Mouse (Mus musculus) thymus, postnatal 25 days (tissue): Measurements from ENCODE around the gene Vps8.

Experiments used
- DNase-seq: peaks from one replicate; pipeline ENCODE4 v3.0.0; 2022

The Vps8 gene

GRCm38 (mm10) chr16:21483803-21484202 lies 60.9 kb downstream of the Vps8 start:
- DNase-seq, result no peak

- no peak for DNase-seq
Measured at GRCm38 (mm10) chr16:21485716-21486115, 62.8 kb downstream of the Vps8 start.

GRCm38 (mm10) chr16:21488413-21488812 lies 65.5 kb downstream of the Vps8 start:
- peak; percentile 28 for DNase-seq

- no peak for DNase-seq
Measured at GRCm38 (mm10) chr16:21492346-21492745, 69.4 kb downstream of the Vps8 start.

- no peak for DNase-seq
Measured at GRCm38 (mm10) chr16:21492894-21493293, 70.0 kb downstream of the Vps8 start.

- no peak for DNase-seq
Measured at GRCm38 (mm10) chr16:21494681-21495080, 71.8 kb downstream of the Vps8 start.

GRCm38 (mm10) chr16:21496799-21497198 lies 73.9 kb downstream of the Vps8 start:
- no peak for DNase-seq

GRCm38 (mm10) chr16:21497627-21498026 lies 74.7 kb downstream of the Vps8 start:
- no peak for DNase-seq

- DNase-seq, result no peak
Measured at GRCm38 (mm10) chr16:21498984-21499383, 76.1 kb downstream of the Vps8 start.

GRCm38 (mm10) chr16:21499656-21500055 lies 76.7 kb downstream of the Vps8 start:
- DNase-seq, result no peak

- no peak for DNase-seq
Measured at GRCm38 (mm10) chr16:21518833-21519232, 95.9 kb downstream of the Vps8 start.

GRCm38 (mm10) chr16:21519785-21520184 lies 96.9 kb downstream of the Vps8 start:
- DNase-seq, result no peak

- DNase-seq, result no peak
Measured at GRCm38 (mm10) chr16:21523738-21524137, 100.8 kb downstream of the Vps8 start.

GRCm38 (mm10) chr16:21525376-21525775 lies 102.5 kb downstream of the Vps8 start:
- DNase-seq, result no peak

- DNase-seq, result no peak
Measured at GRCm38 (mm10) chr16:21527271-21528007, 104.5 kb downstream of the Vps8 start.

GRCm38 (mm10) chr16:21533503-21533902 lies 110.6 kb downstream of the Vps8 start:
- no peak for DNase-seq

- DNase-seq, result no peak
Measured at GRCm38 (mm10) chr16:21536240-21537005, 113.5 kb downstream of the Vps8 start.

GRCm38 (mm10) chr16:21537312-21537711 lies 114.4 kb downstream of the Vps8 start:
- no peak for DNase-seq

- DNase-seq, result no peak
Measured at GRCm38 (mm10) chr16:21538889-21539288, 116.0 kb downstream of the Vps8 start.

GRCm38 (mm10) chr16:21542559-21542958 lies 119.6 kb downstream of the Vps8 start:
- no peak for DNase-seq

- no peak for DNase-seq
Measured at GRCm38 (mm10) chr16:21547446-21547845, 124.5 kb downstream of the Vps8 start.

- no peak for DNase-seq
Measured at GRCm38 (mm10) chr16:21549751-21550150, 126.8 kb downstream of the Vps8 start.

GRCm38 (mm10) chr16:21550453-21550852 lies 127.5 kb downstream of the Vps8 start:
- no peak for DNase-seq

GRCm38 (mm10) chr16:21553506-21553905 lies 130.6 kb downstream of the Vps8 start:
- no peak for DNase-seq
